Mouse (Mus musculus) lung, embryonic 16.5 days (tissue): ENCODE data around the gene Fbxl17. TPM values are rescaled to one million over a fixed set of nuclear protein-coding genes. Genes with fewer than 3 reads are reported as not detected.

Experiments
- ATAC-seq: fragments of 200-750 bp; cut with Nextera tagmentation; 2 replicates; pipeline ENCODE4 v1.8.0; 2017; ENCODE audit warnings: low read depth, mild to moderate bottlenecking, moderate library complexity
- H3K27ac ChIP-seq: fragments of 300-500 bp; sonication (generic); 2 replicates; pipeline ENCODE4 v1.5.1; 2014; ENCODE audit warnings: mild to moderate bottlenecking, control low read depth, low read length
- H3K27me3 ChIP-seq: fragments of 300-500 bp; sonication (generic); 2 replicates; pipeline ENCODE4 v1.6.1; 2014; ENCODE audit warnings: low read depth, low read length, mixed read lengths; ENCODE audit not compliant: control insufficient read depth, insufficient read depth
- H3K36me3 ChIP-seq: fragments of 300-500 bp; sonication (generic); 2 replicates; pipeline ENCODE4 v1.6.1; 2014; ENCODE audit warnings: low read length; ENCODE audit not compliant: control insufficient read depth, insufficient read depth
- H3K4me1 ChIP-seq: fragments of 300-500 bp; sonication (generic); replicated peaks from 2 replicates; pipeline ENCODE4 v1.6.1; 2014; ENCODE audit warnings: low read length, mixed read lengths; ENCODE audit not compliant: control insufficient read depth, insufficient read depth
- H3K4me2 ChIP-seq: fragments of 300-500 bp; sonication (generic); 2 replicates; pipeline ENCODE4 v1.6.1; 2014; ENCODE audit warnings: low read depth, low read length, control low read depth
- H3K4me3 ChIP-seq: fragments of 300-500 bp; sonication (generic); 2 replicates; pipeline ENCODE4 v1.5.1; 2014; ENCODE audit warnings: mild to moderate bottlenecking, low read length, control low read depth
- H3K9ac ChIP-seq: fragments of 300-500 bp; sonication (generic); 2 replicates; pipeline ENCODE4 v1.6.1; 2014; ENCODE audit warnings: low read length, control low read depth
- H3K9me3 ChIP-seq: fragments of 300-500 bp; sonication (generic); 2 replicates; pipeline ENCODE4 v1.6.1; 2016; ENCODE audit warnings: low read length; ENCODE audit not compliant: control insufficient read depth
- WGBS: fragments of 180-500 bp; shearing (Covaris S2); extraction: QIAGEN DNeasy Blood & Tissue Kit; methylation state at CpG from one replicate; pipeline ENCODE4 v1.1.7; 2014; 5-methylcytosine and 5-hydroxymethylcytosine counted together
- microRNA-seq: library from miRNA; unstranded; fragments of <30 nt; microRNA quantifications from one replicate; pipeline ENCODE4, GENCODE M21; 2016
- polyA plus RNA-seq: library from polyadenylated mRNA; unstranded; fragments of >200 nt; fragmentation: Nextera tagmentation; extraction: Ambion mirVana; gene quantifications from 2 replicates; pipeline ENCODE4 v1.2.1, GENCODE M21; 2015

Fbxl17 gene
- polyA plus RNA-seq, 1 experiment from 2014 or later, result 3.8 TPM

DNA sequence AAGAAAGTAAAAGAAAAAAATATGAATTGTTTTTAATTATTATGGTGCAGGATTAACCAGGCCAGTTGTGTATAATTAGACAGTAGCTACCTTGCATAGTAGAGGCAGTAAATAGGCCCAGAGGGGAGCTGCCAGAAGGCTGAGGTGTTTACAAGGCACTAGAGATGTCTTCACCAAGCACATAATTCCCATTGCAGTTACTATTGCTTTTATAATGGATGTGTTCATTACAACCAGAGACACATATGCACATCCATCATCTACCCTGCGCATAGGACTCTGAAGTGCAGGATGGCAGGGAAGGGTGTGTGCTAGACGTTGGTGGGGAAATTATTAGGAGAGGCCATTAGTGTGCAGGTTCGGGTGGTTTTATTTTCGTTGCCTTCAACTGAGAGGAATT, 491.0 kb downstream of the Fbxl17 start:
- no peak overlapping the region for H3K9ac ChIP-seq
- no peaks in the 10 kb centered on the region; the same call in none of the 2 replicates for H3K4me1 ChIP-seq
- H3K9me3 ChIP-seq, result no peaks in the 10 kb centered on the region
- H3K27me3 ChIP-seq, result no peaks in the 10 kb centered on the region
- H3K27ac ChIP-seq, result no peak overlapping the region
- WGBS, result 76% methylated on average over 4 of the region's 4 CpGs
- ATAC-seq, result no peak
- H3K4me3 ChIP-seq, result no peak overlapping the region
- H3K4me2 ChIP-seq, result no peak overlapping the region
- no peaks in the 10 kb centered on the region for H3K36me3 ChIP-seq

GRCm38 (mm10) chr17:63008277-63008676, 491.5 kb downstream of the Fbxl17 start:
- H3K27ac ChIP-seq, result no peak overlapping the region

GRCm38 (mm10) chr17:63007876-63008275, 491.9 kb downstream of the Fbxl17 start:
- 92% methylated on average over 12 of the region's 12 CpGs for WGBS
- H3K27ac ChIP-seq, result no peak overlapping the region
- ATAC-seq, result no peak

More at GRCm38 (mm10) chr17:63008277-63008676, 491.5 kb downstream of the Fbxl17 start:
- Histone ChIP-seq H3K4me1 (no peaks in the 10 kb centered on the region; the same call in none of the 2 replicates), H3K4me2 (no peak overlapping the region), H3K9me3 (no peaks in the 10 kb centered on the region), H3K9ac (no peak overlapping the region), H3K36me3 (no peaks in the 10 kb centered on the region), H3K27me3 (no peaks in the 10 kb centered on the region), H3K4me3 (no peak overlapping the region)
- WGBS, result 59% methylated on average over 5 of the region's 5 CpGs
- no peak for ATAC-seq

More at GRCm38 (mm10) chr17:63007876-63008275, 491.9 kb downstream of the Fbxl17 start:
- Histone ChIP-seq H3K4me1 (no peaks in the 10 kb centered on the region; the same call in none of the 2 replicates), H3K4me3 (no peak overlapping the region), H3K9me3 (no peaks in the 10 kb centered on the region), H3K4me2 (no peak overlapping the region), H3K36me3 (no peaks in the 10 kb centered on the region), H3K27me3 (no peaks in the 10 kb centered on the region), H3K9ac (no peak overlapping the region)

Small RNAs within 50 kb of the gene (microRNA-seq; reads per million reads assigned to microRNA genes)
- not detected for gene Gm24813
